ENCODE assay signal across 10 mouse cellular contexts in genomic region chr6:34638667-34639066, GRCm38 (mm10). TPM values are rescaled to one million over a fixed set of nuclear protein-coding genes. Genes with fewer than 3 reads are reported as not detected.
DNase-seq lines count a peak whose midpoint lies in the region; ATAC-seq and TF ChIP-seq lines count a peak whose summit lies in the region.
"Had no signal": no experiment of that assay in that cellular context is flagged by ENCODE, and none has a peak within 500 bp of the region (broad histone marks: within the 10 kb centered on the region; RNA-seq: fewer than 3 reads in every experiment).

No protein-coding gene starts in this region.

- peak; percentile 26 for DNase-seq in adrenal gland, adult 2 months
- DNase-seq in adrenal gland, adult 18-20 months (ENCODE audit: low spot score in 2 of 2), result no peak
- peak; percentile 56 for DNase-seq in kidney, adult 11 months
- peak; percentile 34 for DNase-seq in adipocyte (ENCODE audit: low spot score)
- DNase-seq in kidney, adult 9 months, result peak; percentile 75
- DNase-seq in right cerebral cortex, adult 2 months (ENCODE audit: low spot score in 2 of 2), result no peak
- DNase-seq in liver, postnatal 0 days, result no peak
- DNase-seq: cerebellum, adult 11-12 months; liver, embryonic 13.5 days had no signal

- H3K9me3 ChIP-seq in kidney, embryonic 14.5 days (ENCODE audit: control insufficient read depth, low read length), result no peaks in the 10 kb centered on the region
- no peaks in the 10 kb centered on the region for H3K9me3 ChIP-seq in liver, postnatal 0 days (ENCODE audit: low read length)
- H3K9me3 ChIP-seq: liver, embryonic 13.5 days had no signal

- no peak overlapping the region; the same call in 1 of the 2 replicates for H3K27ac ChIP-seq in kidney, embryonic 14.5 days (ENCODE audit: low read depth, low read length)
- no peak overlapping the region for H3K27ac ChIP-seq in liver, postnatal 0 days (ENCODE audit: low read depth)
- H3K27ac ChIP-seq: liver, embryonic 13.5 days had no signal

- no peak overlapping the region for H3K4me3 ChIP-seq in kidney, embryonic 14.5 days (ENCODE audit: low read length)
- no peak overlapping the region for H3K4me3 ChIP-seq in liver, postnatal 0 days (ENCODE audit: low read depth, low read length)
- H3K4me3 ChIP-seq: liver, embryonic 13.5 days had no signal

- no peaks in the 10 kb centered on the region for H3K27me3 ChIP-seq in kidney, embryonic 14.5 days (ENCODE audit: control insufficient read depth, insufficient read depth, low read length)
- H3K27me3 ChIP-seq in liver, postnatal 0 days (ENCODE audit: insufficient read depth, low read length), result no peaks in the 10 kb centered on the region
- H3K27me3 ChIP-seq: liver, embryonic 13.5 days had no signal

- ATAC-seq in kidney, embryonic 14.5 days (ENCODE audit: low FRiP score, low TSS enrichment), result no peak
- ATAC-seq in liver, postnatal 0 days, result no peak

- H3K36me3 ChIP-seq in kidney, embryonic 14.5 days (ENCODE audit: control insufficient read depth, insufficient read depth, low read length), result no peaks in the 10 kb centered on the region
- no peaks in the 10 kb centered on the region; the same call in 1 of the 2 replicates for H3K36me3 ChIP-seq in liver, postnatal 0 days (replicated peaks; ENCODE audit: insufficient read depth, low read length)
- H3K36me3 ChIP-seq: liver, embryonic 13.5 days had no signal

- no peak overlapping the region for H3K4me2 ChIP-seq in kidney, embryonic 14.5 days (replicated peaks; ENCODE audit: low read depth, low read length)
- H3K4me2 ChIP-seq in liver, postnatal 0 days (ENCODE audit: low read depth, low read length), result no peak overlapping the region
- H3K4me2 ChIP-seq: liver, embryonic 13.5 days had no signal

- TF ChIP-seq CTCF in liver, postnatal 0 days (IDR thresholded peaks at IDR 0.05; ENCODE audit: low read depth), result no peak

- WGBS in kidney, embryonic 14.5 days, result 28% methylated on average over 2 of the region's 2 CpGs
- 44% methylated on average over 2 of the region's 2 CpGs for WGBS in liver, postnatal 0 days (ENCODE audit: insufficient replicate concordance)

- TF ChIP-seq EP300 in liver, postnatal 0 days (IDR thresholded peaks at IDR 0.05; ENCODE audit: low read depth), result no peak

- peaks cover 18% of the 10 kb centered on the region; the same call in 1 of the 2 replicates for H3K4me1 ChIP-seq in kidney, embryonic 14.5 days (ENCODE audit: control insufficient read depth, insufficient read depth, low read length)
- H3K4me1 ChIP-seq in liver, postnatal 0 days (ENCODE audit: insufficient read depth), result no peaks in the 10 kb centered on the region; the same call in 1 of the 2 replicates
- H3K4me1 ChIP-seq: liver, embryonic 13.5 days had no signal

- H3K9ac ChIP-seq in kidney, embryonic 14.5 days (ENCODE audit: low read depth, low read length), result no peak overlapping the region
- H3K9ac ChIP-seq in liver, postnatal 0 days (replicated peaks), result no peak overlapping the region
- H3K9ac ChIP-seq: liver, embryonic 13.5 days had no signal

RNA-seq across cellular contexts. Expression of gene Cald1, which starts 40.4 kb away (rescaled TPM):
- 10 to 100 TPM; 82.4 to 89.0 TPM for total RNA-seq in adrenal gland, adult 2 months (2021)
- 5.4 and 5.6 TPM in 2 replicates for polyA plus RNA-seq in adrenal gland, adult 2 months (2012; rRNA removed)
- total RNA-seq in adrenal gland, adult 18-20 months (2021), result 10 to 100 TPM; 63.8 to 89.6 TPM
- 165 and 193 TPM in 2 replicates for polyA plus RNA-seq in kidney, embryonic 14.5 days (2014; fragmentation: Nextera tagmentation; extraction: Ambion mirVana)
- polyA plus RNA-seq in liver, postnatal 0 days (2015; fragmentation: Nextera tagmentation; extraction: Ambion mirVana), result 116 and 131 TPM in 2 replicates

Comparison
In these comparisons a context has a peak if more than half of its experiments do, and no peak if none do; other contexts are left out.
1. DNase-seq: peak in adrenal gland, adult 2 months (single experiment), kidney, adult 11 months (single experiment), adipocyte (single experiment) and kidney, adult 9 months (single experiment); none in adrenal gland, adult 18-20 months (0 of 2), right cerebral cortex, adult 2 months (0 of 2) and liver, postnatal 0 days (single experiment).
2. RNA of gene Cald1, which starts 40.4 kb away (polyA plus RNA-seq): 165 to 193 TPM in kidney, embryonic 14.5 days and 116 to 131 TPM in liver, postnatal 0 days; 5.4 to 5.6 TPM in adrenal gland, adult 2 months; every median in the first group is over 10 times any median in the second.